Mouse (Mus musculus) T-helper 17 cell (primary cell): ENCODE measurements around the gene Ggta1.

Experiments used
- in situ Hi-C, 2 experiments: fragments of 300-600 bp; cut with MboI, MseI; formaldehyde crosslinking; loops; 1 replicate in 1 of 2; 2 replicates in 1 of 2; pipeline ENCODE4 v1.15.1; 2025; ENCODE audit warnings: high pct_unique_total_duplicates in 2 of 2

Ggta1 gene

DNA sequence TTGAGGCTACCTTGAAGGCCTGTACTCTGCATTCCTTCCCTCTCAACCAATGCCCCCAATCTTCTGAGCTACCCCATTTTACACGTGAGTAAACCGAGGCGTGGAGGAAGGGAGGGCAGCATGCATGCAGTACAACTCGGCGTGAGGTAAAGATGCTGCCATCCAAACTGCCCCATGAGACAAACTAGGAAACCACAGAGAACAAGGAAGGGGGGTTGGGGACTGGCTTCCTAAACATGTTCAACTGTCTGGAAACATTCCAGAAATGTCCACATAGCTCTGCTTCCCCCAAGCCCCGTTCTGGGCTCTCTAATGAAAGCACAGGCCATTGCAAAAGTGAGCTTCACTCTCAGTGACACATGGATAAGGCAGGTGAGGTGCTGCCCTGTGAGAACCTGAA is 21.6 kb downstream of the Ggta1 start:
- in situ Hi-C loops: no loop called here

DNA sequence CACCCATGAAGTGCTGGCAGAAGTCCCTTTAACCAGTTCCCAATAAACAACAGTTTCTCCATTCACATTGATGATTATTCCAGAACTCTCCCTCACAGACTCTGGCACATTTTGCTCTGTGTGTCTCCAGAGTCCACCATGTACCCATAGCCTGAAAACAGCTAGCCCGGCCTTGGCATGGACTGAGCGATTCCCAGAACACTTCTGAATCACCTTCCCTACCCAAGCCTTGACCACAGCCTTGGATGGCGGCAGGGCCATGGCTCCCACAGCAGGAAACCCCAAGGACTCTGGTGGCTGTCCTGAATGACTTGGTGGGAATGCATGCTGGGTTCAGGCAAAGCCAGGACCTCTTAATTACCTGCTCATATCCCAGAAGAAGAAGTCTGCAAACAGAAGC is 22.6 kb downstream of the Ggta1 start:
- in situ Hi-C loops: no loop called here

DNA sequence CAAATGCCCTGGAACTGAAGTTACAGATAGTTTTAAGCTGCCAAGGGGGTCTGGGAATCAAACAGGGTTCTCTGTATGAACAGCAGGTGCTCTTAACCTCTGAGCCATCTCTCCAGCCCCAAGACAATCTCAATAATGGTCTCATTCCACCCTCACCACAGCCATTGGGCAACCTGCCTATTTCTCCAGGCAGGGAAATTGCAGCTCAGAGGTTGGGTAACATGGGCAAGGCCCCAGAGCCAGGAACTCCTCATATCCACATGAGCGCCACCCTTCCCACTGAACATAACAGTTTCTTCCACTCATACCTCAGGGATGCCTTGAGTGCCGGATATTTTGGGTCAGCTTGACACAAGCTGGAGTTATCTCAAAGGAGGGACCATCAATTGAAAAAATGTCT is 25.2 kb downstream of the Ggta1 start:
- in situ Hi-C loops: no loop called here

DNA sequence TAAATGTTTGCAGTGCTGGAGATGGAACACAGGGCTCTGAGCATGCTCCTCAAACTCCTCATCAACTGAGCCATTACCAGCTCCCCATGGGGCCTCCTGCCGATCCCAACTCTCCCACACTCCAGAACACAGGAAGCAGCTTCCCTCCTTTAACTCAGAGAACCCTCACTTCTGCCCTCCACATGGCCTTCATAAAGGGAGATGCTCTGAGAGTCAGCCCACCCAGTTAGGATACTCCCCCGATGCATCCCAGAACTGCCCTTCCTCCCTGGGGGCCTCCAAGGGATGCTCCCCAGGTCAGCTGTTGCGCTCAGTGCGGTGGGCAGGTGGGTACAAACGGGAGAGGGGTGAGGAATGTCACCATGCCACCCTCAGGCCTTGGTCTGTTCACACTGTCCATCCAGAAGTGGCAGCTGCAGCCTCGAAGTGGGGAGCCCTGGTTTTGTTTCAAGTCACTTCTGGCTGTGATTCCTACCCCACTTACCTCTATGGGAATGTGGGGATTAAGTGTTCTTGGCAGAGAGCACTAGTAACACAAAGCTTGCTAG is 28.4 kb downstream of the Ggta1 start:
- in situ Hi-C loops: no loop called here

DNA sequence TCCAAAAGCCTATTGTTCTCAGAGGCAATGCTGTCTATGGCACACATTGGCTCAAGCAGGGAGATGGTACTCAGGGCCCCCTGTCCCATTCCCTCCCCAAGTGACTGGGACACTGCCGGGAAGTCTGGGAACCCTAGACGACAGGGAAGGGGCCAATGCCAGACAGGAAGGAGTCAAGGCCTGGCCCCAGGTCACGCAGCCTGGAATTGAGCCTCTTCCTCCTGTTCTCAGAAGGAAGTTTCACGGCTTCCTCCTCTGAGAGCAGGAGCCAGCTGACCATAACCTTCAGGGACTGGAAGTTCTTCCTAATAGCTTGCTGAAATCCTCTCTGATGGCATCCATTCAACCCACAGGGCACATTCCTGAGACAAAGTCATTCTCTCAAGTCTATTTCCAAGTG is 29.6 kb downstream of the Ggta1 start:
- in situ Hi-C loops: no loop called here

DNA sequence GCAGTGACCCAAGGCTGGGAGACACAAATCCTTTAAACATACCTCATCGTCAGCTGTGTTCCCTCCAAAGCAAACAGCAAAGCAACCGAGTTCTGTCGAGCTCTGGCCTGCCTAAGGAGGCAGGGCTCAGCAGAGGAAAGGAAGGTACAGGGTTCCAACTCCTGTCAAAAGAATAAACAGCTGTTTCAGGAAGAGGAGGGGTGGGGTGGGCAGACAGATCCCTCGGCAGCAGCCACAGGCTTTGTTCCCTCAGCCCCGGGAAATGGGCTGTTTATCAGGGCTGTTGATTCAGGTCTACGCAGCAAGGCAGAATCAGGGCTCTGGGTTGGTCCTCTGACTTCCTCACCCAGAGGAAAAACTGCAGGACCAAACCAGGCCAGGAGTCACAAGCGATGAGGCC is 30.6 kb downstream of the Ggta1 start:
- in situ Hi-C loops: no loop called here

DNA sequence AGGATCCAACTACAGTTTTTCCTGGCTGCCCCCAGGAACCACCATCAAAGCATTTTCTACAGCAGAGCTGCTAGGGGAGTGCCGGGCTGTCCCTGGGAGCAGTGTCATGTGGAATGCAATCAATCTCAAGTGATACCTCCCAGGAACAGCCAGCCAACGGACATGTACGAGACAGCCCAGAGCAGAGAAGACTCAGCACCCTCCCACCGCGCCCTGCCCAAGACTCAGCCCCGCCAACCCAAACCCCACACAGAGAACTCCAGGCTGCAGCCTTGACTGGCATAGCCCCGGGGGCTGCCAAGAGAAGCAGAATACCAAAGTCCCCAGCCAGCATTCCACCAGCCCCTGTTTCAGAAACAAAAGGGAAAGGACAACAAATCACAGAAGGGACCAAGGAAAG is 31.0 kb downstream of the Ggta1 start:
- in situ Hi-C loops: no loop called here

DNA sequence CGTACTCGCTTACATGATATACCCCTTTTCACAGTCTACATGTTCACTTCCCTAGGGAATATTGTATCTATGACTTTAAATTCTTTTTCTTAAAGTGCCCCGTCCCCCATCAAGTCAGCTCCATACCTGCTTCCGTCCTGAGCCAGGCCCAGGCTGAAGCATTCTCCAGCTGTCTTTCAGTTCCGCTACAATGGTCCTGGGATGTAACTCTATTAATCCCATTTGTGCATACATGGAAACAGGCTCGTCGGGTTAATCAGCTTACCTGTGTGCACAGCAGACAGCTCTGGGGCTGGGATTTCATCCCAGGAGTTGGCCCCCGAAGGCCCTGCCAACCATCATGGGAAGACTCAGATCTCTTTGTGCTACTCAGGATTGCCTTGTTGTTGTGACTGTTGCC is 32.2 kb downstream of the Ggta1 start:
- in situ Hi-C loops: no loop called here

DNA sequence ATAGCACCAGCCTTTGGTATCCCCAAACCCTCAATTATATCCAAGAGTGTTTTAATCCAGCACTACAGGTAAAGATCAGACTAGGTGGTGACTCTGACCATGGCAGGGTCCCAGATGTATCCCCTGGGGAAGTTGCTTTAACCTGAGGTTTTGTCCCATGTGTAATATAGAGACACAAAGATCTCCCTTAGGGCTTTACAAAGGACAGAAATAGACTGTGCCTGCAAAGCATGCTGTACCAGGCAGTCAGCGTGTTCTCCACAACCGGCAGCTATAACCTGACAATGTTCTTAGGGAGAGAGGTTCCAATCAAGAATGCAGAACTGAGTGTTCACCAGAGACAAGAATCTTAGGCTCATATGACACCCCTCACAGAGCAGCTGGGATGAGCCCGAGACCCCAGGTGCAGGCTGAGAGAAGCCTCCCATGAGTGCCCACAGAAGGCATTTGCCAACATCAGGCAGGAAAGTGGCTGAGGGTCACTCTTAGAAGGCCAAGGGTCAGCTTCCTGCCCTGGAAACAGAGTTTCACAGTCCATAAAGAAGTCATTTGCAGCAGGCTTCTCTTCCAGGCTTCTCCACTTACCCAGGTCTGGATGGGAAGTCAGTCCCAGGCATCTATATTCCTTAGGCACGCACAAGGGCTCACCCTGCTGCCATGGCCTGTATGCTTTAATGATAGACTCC is 34.3 kb downstream of the Ggta1 start:
- in situ Hi-C loops: no loop called here

DNA sequence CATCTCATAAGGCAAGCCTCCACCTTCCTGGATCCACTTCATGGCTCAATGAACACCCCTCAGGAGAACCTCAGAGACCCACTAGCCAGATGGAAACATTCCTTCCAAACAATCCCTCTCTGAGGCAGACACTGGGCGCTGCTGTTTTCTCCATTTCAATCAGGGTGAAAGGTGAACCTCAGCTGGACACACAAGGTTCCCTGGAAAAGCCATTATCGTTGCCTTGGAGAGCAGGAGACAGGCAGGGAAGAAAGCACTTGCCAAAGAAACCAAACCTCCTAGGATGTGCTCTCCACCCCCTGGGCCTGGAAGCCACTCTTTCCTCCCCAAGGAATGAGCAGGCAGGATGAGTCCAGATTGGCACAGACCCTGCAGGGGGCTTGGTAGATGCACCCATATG is 35.5 kb downstream of the Ggta1 start:
- in situ Hi-C loops: no loop called here

DNA sequence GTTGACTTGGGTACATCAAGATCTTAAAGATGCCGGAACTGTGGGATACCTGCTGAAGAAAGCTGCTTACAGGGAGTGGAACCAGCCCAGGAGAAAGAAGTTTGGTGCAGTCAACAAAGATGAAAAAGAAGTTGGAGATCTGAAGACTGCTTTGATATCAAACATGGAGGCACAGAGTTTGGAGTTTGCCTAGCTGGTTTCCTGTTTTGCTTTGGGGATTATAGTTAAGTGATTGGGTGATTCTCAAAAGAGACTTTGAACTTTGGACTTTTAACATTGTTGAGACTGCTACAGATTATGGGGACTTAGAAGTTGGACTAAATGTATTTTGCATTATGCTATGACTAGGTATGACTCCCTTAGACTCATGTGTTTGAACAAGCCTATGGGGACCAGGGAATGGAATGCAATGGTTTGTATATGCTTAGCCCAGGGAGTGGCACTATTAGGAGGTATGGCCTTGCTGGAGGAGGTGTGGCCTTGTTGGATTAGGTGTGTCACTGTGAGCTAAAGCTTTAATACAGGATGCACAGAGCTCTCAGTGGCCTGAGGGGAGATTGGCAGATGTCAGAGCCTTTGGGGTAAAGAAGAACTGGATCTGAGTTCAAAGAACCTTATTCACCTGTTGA is 39.2 kb downstream of the Ggta1 start:
- in situ Hi-C loops: no loop called here

DNA sequence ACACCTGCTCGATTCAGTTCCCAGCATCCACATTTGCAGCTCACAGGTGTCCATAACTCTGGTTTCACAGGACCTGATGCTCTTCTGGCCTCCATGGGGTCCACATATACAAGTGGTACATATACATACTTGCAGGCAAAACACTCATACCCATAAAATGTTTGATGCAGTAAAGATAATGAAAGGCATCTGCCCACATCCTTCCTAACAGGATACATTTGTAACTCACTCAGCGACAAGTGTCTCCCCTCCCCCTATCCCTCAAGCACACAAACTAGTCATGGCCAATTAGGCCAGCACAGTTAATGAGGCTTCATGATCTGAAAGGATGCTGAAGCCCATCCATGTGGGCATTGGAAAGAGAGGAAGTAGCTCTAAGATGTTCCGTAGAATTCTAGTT is 40.6 kb downstream of the Ggta1 start:
- in situ Hi-C loops: no loop called here

DNA sequence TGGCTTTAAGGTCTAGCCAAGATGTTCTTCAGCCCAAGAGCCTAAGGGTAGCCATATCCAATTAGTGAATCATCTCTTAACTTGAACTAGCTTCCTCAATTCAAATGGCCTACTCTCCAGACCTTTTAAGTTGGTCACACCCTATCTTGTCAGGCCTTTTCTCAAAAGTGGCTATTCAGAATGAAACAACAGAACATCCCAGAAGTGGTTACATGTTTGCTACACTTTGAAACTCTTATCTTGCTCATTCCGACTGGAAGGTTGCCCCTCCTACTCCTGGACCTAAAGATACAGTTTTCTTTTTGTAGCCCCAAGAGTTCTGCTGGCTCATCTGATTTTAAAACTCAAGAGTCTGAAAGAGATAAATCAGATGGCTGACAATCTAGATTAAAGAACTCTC is 42.4 kb downstream of the Ggta1 start:
- in situ Hi-C loops: no loop called here

DNA sequence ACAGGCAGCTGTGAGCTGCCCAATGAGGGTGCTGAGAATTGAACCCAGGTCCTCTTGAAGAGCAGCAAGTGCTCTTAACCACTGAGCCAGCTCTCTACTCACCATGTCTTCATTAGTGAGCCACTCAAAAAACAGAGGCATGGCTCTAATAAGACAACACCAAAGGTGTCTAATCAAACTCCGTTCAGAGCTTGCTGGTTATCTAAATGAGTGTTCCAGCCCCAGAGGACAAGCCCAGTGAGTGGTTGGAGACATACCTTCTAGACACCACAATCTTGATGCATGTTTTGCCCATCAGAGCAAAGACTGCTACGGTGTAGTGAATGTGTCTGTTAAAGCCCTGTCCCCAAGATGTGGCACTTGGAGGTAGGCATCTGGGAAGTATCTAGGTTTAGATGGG is 43.4 kb downstream of the Ggta1 start:
- in situ Hi-C loops: no loop called here

DNA sequence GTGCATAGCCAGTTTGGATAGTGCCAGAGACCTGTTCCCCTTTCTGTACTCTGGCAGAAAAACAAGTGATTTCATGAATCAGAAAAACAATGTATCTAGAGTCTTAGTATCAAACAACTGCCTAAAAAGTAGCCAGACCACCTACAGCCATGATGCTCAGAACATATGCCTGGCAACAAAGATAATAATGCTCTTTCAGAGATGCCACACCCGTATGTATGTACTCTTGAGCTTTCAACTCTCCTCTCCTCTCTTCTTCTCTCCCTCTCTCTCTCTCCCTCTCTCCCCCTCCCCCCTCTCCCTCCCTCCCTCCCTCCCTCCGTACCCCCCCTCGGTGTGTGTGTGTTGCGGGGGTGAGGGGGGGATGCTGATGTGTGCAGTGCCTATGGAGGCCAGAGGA is 43.8 kb downstream of the Ggta1 start:
- in situ Hi-C loops: no loop called here

DNA sequence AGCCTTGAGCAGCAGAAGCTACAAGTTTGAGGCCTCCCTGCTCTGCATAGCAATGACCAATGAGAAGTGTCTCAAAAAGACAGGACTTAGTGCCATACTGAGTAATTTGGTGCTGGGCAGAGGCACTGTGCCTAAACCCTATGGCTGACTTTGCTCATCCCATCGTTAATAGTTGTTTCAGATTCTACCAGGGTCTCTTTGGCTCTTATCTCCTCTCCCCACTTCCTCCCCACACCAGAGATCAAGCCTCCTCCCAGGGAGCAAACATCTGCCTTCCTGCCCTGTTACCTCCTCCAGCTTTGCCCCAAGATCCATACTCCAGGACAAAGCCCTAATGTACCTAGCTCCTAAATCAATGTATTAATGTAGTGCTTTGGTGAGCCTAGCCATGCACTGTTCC is 45.8 kb downstream of the Ggta1 start:
- in situ Hi-C loops: no loop called here

DNA sequence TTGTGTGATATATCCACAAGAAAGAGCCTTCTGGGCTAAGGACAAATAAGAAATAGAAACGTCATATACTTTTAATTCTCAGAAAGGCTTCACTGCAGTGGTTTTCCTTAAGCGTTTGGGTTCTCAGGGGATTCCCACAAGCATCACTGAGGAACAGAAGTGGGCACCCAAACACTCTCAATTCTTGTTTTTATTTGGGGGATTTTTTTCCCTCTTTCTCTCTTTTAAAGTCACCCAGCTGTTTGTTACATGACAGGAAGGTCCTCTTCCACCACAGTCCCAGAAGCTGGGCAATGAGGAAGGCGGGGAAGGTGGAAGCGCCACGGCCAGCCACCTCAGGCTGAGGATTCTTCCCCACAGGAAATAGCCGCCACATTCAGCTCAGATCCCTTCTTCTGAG is 46.6 kb downstream of the Ggta1 start:
- in situ Hi-C loops: no loop called here

DNA sequence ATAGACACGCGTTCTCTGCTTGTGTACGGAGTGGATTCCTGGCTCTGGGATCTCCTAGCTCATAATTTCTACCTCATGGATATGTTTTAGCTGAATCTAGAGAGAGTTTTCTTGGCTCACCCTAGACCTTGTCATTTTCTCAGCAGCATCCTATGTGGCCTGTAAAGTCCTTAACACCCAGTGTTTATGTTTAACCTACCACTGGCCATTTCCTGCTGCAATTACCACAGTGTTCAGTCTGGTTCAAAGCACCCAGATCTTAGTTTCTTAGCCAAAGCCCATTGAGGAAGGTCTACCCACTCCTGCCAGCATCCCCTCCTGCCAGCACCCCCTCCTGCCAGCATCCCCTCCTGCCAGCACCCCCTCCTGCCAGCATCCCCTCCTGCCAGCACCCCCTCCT is 50.2 kb downstream of the Ggta1 start:
- in situ Hi-C loops: no loop called here

DNA sequence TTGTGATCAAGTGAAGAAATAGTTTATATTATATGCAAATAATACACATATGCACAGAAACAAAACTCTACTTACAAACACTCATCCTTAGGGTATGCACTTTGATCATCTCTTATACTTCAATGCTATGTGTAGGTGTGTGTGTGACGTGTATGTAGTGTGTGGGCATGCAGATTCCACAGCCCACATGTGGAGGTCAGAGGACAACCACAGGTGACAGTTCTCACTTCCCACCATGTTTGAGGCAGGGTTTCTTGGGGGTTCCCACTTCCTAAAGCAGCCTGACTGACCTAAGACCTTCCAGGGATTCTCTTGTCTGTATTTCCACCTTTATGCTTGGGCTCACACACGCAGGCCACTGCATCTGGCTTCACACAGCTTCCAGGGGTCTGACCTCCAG is 50.8 kb downstream of the Ggta1 start:
- in situ Hi-C loops: no loop called here

DNA sequence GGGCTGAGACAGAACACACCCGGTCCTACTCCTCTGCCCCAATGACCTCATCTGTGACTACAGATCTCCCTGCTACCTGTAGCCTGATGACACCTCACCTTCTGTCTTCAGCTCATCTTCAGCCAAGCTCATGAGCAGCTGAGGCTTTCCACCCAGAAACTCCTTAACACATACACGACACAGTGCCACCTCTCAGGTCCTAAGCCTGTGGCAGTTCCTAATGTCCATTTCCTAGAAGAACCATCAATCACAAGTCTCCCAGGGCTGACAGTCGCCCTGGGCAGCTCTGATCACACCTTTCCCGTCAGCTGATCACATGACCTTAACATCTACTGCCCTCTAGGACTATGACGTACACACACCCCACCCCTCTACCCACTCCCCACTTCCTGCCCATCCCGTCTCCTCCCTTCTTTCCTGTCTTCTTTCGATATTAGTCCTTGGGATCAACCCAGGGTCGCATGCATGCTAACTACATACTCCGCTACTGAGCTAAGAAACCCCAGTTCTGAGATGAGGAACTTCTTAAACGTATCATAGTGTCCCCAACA is 51.3 kb downstream of the Ggta1 start:
- in situ Hi-C loops: no loop called here

DNA sequence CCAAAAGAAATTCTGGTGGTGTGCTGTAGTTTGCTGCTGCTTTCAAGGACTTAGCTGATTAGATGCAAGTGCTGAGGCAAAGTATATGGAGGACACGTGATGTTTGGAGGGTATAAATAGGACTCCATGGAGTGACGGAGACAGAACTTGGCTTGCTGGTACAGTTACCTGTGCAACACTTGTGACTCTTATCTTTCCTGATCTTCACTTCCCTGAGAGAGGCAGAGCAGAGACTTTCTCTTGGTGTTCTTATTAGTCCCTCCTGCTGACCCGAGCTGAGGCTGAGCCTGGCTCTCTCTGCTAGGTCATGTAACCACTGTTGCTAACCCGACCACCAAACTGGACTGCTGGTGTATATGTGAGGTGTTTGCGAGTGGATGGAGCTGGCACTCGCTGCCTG is 53.6 kb downstream of the Ggta1 start:
- in situ Hi-C loops: no loop called here

DNA sequence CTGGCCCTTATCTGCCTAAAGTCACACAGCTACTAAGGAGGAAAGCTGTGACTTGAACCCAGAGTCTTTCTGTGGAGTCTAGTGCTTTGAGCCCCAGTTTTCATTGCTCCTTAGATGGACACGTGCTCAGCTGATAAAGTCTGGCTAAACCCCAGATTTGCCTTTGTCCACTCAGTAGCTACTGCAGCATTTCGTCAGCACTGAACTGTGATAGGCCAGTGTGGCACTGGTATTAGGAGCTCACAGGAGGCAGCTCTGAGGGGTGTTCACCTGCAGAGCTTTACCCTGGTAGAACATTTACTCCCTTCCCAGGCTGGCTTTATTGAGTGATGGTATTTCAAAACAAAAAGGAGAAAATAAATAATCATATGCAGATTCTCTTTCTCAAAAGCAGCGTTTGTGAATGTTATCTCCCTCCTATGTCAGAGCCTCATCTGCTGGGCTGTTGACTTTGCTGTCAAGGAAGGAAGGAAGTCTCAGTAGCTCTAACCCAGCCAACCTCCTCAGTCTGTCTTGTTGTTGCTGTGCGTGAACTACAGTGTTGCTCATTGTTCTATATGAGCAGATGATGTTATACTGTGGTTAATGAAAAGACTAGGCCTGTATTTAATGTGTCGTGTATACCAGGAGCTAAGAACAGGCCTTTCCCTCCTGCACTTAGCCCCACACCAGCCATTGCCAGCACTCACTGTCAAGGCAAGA is 54.5 kb downstream of the Ggta1 start:
- in situ Hi-C loops: no loop called here

DNA sequence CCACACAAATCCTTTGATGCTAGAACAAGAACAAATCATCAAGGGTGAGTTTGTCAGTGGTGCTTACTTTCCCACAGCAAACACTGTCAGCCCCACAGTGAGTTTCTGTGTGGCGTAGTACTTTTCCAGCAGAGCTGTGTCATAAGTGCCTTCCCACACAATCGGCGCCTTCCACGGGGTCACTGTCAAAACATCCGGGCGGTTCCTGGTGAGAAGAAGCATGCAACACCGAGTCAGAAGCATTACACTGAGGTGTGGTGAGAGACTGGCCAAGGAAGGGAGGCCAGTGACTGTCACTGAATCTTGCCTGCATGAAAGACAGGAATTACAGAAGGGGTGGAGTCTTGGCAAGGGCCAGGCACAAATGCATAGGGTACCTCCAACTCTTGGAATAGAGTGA is 55.2 kb downstream of the Ggta1 start:
- in situ Hi-C loops: no loop called here
